Mouse (Mus musculus) megakaryocyte, embryonic 14.5 days (primary cell): Measurements from ENCODE around the gene Ndst2.

Experiments used
- FLI1 ChIP-seq: IDR thresholded peaks from 2 replicates; pipeline ENCODE4 v1.6.1; 2012; ENCODE audit warnings: low read length, inconsistent platforms, mixed read lengths
- GATA1 ChIP-seq: IDR thresholded peaks from 3 replicates; pipeline ENCODE4 v1.6.1; 2012; ENCODE audit warnings: mixed read lengths, low read length, inconsistent platforms, borderline replicate concordance

- TF ChIP-seq GATA1 (no peak), FLI1 (no peak)
Measured at GRCm38 (mm10) chr14:20746935-20747334, 12.6 kb upstream of the Ndst2 start.
